Mouse (Mus musculus) right cerebral cortex, postnatal 25 days (tissue): ENCODE results near the gene Cldn10.

Source experiments
- DNase-seq: peaks from one replicate; pipeline ENCODE4 v3.0.0; 2022

Gene Cldn10

DNA sequence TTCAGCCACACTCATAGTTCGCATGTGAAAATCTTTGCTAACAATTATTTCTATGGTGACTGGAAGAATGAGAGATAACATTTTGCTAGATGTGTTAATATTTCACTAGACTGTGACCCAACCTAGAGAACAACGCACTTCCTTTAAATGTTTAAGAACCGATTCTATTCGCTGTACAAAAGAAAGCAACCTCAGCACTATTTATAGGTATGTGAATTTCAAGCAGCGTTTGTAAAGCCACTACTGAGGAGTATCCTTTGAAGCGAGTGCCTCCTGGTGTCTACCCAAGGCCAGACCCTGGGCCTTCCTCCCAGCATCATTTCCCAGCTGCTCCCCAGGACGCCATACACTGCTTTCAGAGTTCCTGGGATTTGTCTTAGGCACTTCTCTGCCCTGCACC lies 132.9 kb downstream of the Cldn10 start:
- no peak for DNase-seq

DNA sequence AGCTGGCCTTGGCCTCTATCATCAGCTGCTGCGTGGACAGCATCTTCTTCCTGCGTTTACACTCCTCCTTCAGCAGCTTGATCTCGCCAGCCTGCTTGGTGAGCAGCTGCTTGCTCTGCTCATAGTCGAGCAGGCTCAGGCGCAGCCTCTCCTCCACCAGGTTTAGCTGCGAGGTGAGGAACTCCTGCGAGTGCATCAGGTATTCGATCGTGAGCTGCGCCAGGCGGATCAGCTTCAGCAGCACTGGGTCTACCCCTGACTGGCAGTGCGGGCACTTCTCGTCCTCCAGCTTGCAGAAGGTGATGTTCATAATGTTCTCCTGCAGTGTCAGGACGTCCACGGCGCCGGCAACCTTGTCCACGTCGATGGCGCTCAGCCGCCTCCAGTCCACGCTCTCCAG lies 134.5 kb downstream of the Cldn10 start:
- DNase-seq, result peak; percentile 21

DNA sequence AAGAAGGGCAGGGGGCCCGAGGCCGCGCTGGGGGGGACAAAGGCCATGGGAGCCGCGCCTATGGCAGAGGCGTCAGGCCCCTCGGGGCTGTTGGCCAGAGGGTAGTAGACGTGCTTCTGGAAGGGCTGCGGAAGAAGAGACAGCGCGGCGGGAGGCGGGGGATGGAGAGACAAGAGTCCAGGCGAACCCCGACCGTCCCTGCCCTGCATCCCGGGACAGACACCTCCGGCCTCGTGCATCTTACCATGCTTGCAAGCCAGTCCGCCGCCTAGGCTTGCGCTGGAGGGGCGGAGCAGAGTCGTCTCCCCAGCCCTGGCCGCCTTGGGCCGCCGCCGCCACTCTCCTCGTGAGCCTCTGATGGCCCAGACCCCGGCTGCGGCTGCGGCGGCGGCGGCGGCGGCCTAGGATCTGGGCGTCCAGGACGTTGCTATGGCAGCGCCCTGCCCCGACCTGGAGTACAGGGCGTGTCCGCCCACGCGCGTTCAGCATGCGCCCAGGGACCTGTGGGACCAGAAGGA lies 135.0 kb downstream of the Cldn10 start:
- peak; percentile 22 for DNase-seq
